Mouse (Mus musculus): ENCODE measurements around the gene Nufip2.
"Not testable (repeated sequence)": the region's sequence is repeated elsewhere in the genome, so short reads cannot be mapped to it uniquely, and the experiment has no call there.

Gene Nufip2

DNA sequence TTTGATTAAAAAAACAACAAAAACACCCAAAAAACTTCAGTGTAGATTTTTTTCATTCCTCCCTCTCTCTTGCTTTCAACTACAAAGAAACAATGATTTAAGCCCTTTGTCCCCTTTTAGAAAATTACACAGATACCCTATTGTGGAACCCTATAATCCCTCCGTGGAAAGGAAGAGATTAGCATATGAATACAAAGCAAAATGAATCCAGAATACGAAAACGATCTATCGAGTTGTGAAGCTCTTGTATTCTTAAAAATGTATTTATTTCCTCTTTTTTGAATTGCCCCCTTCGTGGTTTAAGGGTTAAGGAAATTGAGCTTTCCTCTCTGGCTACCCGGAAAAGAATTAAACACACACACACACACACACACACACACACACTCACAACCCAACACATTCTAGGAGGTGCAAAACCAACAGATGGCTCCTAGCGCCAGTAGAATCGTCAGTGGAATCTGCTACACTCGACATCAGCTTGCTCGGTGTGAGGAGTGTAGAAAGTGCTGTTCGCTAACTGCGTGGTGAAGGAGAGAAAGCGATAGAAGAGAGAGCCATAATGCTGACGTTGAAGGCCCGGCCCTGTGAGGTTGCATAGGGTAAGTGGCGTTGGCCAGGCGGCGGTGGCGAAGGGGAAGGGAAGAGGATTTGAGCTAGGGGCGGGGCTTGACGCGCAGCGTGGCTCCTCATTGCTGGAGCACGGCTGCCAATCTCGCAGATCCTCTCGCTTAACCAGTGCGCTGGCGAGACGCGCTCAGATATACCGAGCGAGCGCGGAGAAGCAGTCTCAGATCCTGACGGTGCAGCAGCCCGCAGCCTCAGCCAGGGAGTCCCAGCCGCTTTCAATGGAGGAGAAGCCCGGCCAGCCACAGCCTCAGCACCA is at the start of gene Nufip2:
Nufip2 (plus strand) TSS at position 773 of the 883 bp plus-strand sequence.
- DNase-seq: peak; percentile 100

DNA sequence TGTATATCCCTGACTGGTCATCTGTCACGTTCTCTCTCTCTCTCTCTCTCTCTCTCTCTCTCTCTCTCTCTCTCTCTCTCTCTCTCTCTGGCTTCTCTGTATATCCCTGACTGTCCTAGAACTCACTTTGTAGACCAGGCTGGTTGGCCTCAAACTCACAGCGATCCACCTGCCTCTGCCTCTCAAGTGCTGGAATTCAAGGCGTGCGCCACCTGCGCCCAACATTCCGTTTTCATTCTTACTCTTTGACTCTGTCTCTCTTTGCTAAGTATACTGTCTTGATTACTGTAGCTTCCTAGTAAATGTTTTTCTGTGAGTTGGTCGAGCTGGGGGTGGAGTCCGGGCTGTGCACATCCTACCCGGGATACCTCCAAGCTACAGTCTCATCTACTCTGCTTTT is 44.6 kb upstream of the Nufip2 start:
- DNase-seq: no peak

DNA sequence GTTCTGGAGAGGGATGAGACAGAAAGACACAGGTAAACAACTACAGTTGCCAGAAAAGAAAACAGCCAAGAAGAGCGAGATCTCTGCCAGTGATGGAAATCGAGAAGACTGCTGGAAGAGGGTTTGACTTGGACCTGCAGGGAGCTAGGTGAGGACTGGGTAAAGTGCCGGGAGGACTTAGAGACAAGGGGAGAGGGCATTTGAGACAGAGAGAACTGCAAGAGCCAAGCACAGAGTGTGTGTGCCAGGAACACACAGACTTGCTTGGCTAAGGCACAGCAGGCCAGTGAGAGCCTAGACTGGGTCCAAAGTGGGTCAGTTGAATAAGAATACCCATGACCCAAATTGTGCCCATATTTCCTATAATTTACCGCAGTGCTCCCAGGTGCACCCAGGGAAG is 40.5 kb upstream of the Nufip2 start:
- DNase-seq: peak; percentile 58

DNA sequence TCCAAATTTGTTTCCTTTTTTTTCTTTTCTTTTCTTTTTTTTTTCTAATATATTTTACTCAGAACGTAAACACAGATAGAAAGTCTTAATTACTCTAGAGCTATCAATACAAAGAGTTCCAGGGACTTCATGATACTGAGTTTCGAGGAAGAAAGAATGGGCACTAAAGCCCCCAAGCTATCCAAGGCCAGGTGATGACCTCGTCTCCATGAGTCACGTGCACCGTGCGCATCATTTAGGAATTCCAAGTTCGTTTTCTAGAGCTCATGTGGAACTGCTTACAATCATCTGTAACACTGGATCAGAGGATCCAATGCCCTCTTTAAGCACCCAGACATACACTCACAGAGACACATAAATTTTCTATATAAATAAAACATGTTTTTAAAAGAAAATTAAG is 37.1 kb upstream of the Nufip2 start:
- no peak for DNase-seq

DNA sequence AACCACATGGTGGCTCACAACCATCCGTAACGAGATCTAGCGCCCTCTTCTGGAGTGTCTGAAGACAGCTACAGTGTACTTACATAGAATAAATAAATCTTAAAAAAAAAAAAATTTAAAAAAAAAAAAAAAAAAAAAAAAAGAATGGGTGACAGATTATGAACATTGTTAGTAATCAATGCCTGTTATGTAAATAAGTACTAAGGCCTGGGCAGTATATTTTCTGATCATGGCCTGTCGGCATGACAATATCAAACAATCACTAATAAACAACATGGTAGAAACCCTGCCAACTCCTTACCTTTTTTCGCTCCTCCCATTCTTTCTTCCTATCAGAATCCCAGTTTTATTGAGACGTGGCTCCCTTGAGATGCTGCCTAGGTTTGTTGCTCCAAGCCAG is 33.5 kb upstream of the Nufip2 start:
- no peak for DNase-seq

DNA sequence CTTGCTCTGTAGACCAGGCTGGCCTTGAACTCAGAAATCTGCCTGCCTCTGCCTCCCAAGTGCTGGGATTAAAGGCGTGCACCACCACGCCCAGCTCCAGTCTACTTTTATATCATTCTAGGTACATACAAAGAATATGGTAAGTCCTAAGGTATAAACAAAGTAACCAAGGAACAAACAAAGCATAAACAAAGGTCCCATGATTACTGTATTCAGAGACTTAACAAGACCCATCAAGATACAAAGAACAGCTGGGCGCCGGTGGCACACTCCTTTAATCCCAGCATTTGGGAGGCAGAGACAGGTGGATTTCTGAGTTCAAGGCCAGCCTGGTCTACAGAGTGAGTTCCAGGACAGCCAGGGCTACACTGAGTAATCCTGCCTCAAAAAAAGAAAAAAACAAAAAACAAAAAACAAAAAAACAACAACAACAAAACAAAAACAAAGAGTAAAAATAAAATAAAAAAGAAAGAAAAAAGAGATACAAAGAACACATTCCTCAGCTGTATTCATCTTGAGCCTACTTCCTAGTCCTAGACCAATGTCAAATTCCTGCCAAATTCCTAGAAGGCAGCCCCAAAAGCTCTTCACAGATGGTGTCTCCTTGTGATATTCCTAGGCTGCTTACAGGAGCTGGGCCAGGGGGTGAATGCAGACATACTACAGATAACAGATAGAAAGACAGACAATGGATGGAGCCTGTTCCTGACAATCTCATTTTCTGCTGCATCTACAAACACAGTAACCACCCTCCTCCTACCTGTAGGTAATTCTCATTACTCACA is 32.4 kb upstream of the Nufip2 start:
- DNase-seq: not testable (repeated sequence)

DNA sequence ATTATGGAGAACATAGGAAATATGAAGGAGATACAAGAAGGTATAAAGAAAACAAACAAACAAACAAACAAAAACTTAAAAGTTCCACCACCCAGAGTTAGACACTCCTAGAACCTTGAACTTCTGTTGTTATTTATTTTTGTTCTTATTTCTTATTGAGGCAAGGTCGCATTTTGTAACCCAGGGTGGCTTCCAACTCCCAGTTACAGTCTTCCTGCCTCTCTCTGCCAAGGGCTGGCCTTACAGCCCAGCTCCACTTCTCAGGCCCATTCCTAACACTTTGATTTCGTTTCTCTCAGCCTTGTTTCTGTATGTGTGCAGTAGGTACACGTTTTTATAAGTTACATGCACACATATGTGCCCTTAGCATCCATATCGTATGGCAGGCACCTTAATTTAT is 26.0 kb upstream of the Nufip2 start:
- DNase-seq: no peak

DNA sequence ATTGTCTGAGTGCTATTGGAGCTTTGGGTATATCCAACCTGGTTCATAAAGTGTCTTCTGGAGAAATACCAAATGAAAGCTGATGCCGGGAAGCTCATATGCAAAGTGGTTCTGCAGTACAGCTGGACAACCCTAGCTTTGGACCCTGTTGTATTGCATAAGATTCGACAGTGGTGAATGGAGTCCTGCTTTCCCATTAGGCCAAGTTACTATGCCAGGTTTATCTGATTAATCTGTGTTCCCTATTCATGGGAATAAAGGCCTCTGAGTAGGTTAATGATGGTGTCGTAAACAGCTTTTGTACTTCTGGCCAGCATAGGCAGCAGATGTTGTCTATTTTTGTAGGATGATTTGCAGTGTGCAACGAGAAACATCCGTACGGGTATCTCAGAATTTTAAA is 22.3 kb upstream of the Nufip2 start:
- DNase-seq: no peak

DNA sequence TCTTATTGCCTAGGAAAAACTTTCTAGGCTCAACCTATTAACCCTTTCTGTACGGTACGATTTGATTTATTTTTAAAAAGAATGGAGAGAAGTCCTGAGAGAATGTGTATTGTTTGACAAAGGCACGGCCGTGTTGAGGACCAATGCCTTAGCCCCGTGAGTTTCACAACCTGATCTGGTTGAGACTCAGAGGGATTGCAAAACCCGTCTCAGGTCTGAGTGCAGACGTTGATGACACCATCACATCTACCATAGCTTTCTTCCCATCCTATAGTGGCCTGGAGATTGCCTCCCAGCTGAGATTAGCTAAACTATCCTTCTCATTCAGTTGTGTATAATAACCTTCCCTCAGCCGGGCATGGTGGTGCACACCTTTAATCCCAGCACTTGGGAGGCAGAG is 21.9 kb upstream of the Nufip2 start:
- no peak for DNase-seq

DNA sequence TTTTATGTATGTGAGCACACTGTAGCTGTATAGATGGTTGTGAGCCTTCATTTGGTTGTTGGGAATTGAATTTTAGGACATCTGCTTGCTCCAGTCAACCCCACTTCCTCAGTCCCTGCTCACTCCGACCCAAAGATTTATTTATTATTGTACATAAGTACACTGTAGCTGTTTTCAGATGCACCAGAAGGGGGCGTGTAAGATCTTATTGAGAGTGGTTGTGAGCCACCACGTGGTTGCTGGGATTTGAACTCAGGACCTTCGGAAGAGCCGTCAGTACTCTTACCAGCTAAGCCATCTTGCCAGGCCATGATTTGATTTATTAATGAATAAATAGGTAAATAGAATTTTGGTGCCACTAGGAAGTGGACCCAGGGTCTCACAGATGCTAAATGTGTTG is 20.6 kb upstream of the Nufip2 start:
- not testable (repeated sequence) for DNase-seq

DNA sequence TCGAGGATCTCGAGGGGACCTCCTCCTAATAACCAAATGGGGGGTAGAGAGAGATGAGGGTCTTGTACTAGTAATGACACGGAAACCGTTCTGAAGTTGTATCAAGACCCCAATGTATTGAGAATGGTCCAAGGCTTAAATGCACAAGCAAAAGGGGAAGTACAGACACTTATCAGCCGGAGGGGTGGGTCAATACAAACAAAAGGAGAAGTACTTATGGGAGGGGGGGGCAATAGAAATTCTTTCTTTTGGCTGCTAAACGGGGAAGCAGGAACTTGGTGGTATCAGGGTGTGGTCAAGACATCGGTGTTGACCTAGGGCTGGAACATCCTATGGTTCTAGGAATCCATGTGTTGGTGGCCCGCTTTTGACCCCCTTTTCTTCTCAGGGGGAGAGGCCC is 19.2 kb upstream of the Nufip2 start:
- DNase-seq: not testable (repeated sequence)

DNA sequence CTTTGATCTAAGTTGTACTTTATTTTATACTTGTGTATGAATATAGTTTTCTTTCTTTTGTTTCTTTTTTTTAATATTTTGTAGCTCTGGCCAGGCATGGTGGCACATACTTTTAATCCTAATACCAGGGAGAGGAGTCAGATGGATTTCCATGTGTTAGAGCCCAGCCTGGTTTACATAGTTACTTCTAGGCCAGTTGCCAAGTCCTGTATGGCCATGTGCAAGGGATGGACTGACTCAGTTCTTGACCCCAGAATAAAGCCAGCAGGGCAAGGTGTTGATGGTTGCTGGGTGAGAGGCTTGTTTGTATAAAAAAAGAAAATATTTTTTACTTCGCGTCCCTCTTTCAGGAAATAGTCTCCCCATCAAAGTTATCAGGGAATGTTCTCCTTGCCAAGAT is 13.2 kb upstream of the Nufip2 start:
- no peak for DNase-seq

DNA sequence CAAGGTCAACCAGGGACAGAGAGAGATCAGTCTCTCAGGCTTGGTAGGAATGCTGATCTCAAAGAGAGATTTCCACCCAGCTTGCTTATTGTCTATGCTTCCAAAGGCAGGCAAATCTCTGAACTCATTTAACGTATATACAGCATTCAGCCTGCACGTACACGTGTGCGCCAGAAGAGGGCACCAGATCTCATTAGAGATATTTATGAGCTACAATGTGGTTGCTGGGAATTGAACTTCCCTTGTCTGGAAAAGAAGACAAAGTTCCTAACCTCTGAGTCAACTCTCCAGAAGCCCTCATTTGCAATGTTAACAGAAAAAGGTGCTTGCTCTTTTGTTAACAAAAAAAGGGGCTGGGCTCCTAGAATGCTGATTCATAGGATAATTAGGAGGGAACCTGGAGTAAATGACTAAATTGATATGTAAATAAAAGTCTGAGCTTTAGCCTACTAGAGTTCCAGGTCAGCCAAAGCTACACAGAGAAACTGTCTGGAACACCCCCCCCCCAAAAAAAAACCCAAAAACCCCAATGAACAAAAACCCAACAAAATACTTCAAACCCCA is 12.4 kb upstream of the Nufip2 start:
- DNase-seq: no peak

DNA sequence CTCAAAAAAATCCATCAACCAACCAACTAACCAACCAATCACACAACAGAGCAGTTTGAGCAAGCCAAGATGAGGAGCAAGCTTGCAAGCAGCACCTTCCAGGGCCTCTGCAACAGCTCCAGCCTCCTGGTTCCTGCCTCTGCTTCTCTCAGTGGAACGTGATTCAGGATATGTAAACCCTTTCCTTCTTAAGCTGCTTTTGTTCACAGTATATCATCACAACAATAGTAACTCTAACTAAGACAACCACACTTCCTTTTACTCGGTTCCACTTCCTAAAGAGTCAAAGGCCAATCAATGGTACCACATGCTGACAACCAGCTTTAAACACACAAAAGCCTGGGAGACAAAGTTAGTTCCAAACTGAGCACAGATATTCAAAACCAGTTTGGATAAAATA is 5.9 kb upstream of the Nufip2 start:
- no peak for DNase-seq

DNA sequence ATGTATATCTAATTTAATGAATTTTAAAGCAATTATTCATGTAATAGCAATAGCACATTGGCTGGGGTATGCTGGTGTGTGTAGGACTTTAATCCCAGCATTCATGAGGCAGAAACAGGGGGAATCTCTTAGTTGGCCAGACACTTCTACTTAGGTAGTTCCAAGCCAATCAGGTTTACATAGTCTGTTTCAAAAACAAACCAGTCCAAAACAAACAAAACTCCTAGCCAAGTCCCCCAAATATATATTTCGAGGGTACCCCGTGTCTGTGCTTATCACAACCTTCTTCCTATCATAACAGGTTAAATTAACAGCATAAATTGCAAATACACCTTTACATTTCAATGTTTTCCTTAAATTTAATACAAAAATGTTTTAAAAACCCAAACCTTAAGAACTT is 1.1 kb upstream of the Nufip2 start:
- DNase-seq: no peak

DNA sequence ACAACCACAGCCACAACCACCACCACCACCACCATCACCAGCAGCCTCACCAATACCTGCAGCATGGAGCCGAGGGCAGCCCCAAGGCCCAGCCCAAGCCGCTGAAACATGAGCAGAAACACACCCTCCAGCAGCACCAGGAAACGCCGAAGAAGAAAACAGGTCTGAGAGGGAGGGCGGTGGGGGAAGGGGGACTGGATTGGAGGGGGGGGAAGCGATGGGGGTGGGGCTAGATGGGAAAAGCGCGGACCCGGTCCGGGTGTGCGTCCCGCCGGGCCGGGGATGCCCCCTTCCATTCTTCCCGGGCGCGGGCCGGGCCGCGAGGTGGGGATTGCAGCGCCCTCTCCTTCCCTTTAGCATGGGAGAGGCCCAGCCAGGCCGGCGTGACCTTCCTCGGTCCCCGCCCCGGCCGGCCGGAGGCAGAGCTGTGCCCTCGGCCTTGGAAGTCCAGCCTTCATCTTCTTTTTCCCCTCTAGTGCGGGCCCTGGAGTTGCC is 438 bp downstream of the Nufip2 start:
- DNase-seq: peak; percentile 53

DNA sequence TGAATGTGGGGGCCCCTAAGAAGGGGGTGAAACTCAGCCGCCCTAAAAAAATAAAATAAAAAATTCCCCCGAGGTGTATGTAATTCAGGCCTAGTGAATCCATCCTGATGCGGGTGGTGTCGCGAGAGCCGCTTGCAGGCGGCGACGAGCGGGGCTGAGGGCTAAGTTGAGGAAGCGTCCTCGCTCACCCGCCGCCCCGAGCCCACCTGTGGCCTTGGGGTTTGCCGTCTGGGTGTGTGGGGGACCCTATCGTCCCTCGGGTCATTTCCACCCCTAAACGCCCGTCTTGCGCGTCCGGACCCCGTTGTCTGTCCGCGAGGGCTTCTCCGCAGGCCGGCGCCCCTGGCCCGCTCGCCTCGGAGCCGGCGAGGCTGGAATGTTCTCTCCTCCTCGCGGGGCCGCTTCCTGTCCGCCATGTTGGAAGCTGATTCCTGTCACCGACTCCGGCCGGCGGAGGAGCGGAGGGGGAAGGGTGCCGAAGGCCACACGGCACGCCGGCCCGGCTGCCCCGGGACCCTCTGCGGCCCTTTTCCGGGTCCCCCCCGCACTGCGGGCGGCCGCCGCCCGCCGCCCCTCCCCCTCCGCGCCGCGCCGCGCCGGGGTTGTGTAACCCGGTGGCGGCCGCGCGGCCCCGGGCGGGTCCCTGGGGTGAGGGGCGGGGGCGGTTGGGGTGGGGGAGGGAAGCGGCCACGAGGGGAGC is 1.0 kb downstream of the Nufip2 start:
- DNase-seq: peak; percentile 67

DNA sequence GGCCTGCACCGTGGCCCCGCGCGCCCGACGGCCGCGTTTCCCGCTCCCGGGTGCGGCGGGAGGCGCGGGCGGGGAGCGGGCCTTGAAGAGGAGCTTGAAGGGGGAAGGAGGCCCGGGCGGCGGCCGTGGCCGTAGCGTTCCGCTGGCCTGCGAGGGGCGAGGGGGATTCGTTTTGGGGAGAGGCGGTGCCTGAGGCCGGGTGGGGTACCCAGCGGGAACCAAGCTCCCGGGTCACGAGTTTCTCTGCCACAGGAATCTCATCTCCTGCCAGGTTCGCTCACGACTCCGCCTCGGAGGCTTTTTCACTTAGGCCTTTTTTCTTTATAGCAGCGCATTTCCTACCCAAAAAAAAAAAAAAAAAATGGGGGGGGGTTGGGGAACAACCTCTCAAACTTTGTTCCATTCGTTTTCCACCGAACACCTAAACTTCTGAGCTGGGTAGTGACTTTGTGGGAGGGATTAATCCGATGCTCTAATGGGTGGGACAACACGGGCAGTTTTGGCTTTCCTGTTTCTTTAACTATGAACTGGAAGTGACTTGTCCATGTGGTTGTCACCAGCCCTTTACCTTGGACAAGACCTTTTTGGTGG is 1.7 kb downstream of the Nufip2 start:
- DNase-seq: peak; percentile 66

DNA sequence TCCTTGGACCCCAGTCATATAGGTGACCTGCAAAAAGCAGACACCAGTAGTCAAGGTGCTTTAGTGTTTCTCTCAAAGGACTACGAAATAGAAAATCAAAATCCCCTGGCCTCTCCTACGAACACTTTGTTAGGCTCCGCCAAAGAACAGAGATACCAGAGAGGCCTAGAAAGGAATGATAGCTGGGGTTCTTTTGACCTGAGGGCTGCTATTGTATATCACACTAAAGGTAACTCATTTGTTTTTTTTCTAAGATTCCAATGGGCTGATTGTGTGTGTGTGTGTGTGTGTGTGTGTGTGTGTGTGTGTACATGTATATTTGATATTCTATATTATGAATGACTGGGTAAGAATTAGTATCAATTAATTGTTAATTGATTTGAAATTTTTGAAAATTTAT is 7.1 kb downstream of the Nufip2 start:
- no peak for DNase-seq

DNA sequence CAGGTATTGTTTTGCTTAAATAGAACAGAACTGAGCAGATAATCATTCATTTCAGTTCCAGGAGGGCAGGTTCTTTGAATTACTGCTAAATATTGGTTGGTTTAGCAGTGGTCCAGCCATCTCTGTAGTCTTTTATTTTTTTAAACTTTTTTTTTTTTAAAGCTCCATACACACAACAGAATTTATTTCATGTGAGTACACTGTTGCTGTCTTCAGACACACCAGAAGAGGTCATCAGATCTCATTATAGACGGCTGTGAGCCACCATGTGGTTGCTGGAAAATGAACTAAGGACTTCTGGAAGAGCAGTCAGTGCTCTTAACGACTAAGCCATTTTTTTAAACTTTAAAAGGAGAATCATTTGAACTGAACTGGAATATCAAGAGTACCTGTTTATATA is 11.3 kb downstream of the Nufip2 start:
- no peak for DNase-seq

DNA sequence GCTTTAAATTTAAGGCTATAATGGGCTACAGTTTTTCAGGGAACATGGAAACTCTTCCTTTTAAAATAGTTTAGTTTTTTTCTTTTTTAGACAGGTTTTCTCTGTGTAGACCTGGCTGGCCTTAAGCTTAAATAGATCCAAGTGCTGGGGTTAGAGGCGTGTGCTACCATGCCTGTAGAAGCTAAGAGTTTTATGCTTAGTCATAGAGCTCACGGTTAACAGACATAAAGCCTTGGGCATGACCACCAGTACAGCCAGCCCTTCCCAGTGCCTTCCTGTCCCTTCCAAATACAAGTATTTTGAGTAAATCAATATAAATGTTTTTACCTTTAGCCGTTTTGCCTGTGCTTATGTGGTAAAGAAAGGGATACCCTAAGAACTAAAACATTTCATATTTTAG is 20.0 kb downstream of the Nufip2 start:
- no peak for DNase-seq

DNA sequence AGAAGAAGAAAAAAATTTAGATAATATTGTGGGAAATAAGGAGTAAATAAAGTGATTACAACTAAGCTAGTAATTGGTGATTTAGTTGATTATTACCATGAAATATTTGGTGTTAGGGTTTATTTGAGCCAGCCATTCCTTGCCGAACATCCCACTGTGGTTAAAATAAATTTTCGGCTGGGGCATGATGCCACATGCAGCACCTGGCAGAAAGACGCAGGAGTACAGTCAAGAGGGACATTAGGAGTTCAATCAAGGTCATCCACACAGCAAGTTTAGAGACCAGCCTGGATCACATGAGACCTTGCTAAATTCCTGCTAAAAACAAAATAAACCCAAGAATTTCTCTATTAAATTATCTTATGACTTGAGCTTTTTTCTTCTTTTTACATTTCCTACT is 23.1 kb downstream of the Nufip2 start:
- DNase-seq: no peak

DNA sequence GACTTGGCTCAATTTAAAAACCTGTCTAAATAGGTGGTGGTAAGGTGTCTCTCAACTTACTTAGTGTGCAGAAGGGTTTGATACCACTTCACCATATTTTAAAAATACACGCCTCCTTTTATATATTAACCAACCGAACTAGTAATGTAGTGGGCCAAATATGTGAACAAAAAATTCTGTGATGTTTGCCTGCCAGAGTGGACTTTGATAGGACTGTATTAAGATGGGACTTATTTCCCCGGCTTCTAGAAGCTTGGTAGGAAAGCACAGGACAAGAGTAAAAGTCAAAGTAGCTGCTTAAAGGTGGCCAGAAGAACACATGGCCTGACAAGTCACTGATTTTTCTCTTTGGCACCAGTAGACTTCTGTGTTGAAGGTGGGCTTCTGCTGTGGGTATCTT is 27.8 kb downstream of the Nufip2 start:
- no peak for DNase-seq
